Mouse (Mus musculus): Measurements from ENCODE around the gene Mxd4.
A peak's percentile ranks its signal among the peaks of the same experiment; 100 is the strongest.

The Mxd4 gene

DNA sequence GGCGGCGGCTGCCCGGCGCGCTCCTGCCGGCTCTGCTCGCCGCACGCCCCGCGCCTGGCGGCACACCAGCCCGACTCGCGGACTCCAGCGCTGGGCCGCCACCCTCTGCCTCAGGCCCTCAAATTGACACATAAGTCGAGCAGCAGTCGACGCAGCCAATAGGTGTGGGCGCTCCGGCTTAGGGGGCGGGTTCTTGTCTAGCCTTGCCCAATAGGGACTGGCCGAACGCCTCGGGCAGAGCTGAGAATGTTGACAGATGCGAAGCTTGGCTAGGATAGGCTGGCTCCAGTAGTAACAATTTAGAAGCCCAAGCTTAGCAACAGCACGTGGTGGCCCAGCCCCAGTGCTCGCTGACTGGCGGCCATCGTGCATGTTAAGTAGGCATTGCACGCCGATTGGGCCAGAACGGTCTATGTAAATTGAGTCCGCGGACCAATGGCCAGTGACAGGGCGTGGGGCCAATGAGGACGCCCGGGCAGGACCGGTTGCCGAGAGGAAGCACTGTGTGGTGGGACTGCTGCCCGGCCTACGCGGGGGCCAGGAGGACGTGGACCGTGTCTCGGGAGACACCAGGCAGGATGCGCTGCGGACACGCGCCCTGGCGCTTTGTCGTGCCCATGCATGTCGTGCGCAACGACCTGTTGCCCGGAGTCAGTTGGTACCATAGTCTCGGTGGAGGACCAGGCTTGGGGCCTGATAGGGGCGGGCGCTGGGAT, at the start of gene Mxd4:
Gene Mxd4 (minus strand): TSS at position 120 of the 716 bp plus-strand sequence.
- DNase-seq (ENCODE audit: low spot score) = peak; percentile 98

DNA sequence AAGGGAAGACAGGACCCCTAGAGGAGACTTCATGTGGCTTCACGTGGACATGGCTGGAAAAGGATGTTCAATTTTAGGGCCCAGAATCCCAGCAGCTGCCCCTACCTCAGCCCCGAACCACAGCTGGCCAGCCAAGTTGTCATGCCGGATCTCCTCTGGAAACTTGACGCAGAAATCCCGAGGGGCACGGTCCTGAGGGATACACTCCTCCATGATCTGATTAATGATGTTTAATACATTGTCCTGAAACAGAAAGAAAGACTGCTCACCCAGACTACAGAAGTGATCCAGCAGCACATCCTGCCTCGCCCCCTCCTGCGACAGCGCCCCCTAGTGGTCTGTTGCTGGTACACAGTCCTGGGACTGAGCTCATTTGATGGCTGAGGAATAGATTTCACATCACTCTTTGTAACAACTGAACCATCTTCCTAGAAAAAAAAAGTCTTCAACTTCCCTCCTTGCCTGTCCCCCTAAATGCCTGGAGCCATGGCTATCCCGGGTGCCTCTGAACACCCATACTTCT, 48.4 kb upstream of the Mxd4 start:
- DNase-seq (ENCODE audit: low spot score) = peak; percentile 69

DNA sequence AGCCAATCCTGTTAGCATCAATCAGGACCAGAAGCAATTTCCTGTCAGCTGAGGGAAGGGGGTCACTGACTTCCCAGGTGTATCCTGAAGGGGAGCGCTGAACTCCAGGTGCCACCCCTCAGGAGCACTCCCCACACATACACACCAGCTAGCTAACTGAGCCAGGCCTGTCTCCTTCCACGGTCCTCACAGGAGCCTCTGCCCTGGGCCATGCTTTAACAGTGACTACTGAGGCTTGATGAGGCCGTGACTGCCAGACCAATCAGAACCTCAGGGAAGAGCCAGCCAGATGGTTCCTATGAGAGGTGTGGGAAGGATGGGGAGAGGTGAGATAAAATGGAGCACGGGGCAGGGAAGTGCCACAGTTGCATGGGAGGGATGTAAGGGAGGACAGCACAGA, 47.5 kb upstream of the Mxd4 start:
- DNase-seq (ENCODE audit: low spot score) = no peak

DNA sequence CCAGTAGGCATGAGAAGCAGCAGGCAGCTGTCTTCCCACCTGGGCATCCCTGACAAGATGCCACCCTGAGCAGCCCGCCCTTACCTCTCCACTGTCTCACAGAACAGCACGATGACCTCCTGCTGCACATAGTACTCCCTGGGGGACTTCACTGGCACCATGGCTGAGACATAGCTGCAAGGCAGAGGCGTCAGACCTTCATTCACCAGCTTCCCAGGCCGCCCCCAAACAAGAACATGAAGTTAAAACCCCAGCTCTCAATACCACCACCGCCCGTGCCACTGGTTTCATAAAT, 45.6 kb upstream of the Mxd4 start:
- DNase-seq (ENCODE audit: low spot score) = no peak

DNA sequence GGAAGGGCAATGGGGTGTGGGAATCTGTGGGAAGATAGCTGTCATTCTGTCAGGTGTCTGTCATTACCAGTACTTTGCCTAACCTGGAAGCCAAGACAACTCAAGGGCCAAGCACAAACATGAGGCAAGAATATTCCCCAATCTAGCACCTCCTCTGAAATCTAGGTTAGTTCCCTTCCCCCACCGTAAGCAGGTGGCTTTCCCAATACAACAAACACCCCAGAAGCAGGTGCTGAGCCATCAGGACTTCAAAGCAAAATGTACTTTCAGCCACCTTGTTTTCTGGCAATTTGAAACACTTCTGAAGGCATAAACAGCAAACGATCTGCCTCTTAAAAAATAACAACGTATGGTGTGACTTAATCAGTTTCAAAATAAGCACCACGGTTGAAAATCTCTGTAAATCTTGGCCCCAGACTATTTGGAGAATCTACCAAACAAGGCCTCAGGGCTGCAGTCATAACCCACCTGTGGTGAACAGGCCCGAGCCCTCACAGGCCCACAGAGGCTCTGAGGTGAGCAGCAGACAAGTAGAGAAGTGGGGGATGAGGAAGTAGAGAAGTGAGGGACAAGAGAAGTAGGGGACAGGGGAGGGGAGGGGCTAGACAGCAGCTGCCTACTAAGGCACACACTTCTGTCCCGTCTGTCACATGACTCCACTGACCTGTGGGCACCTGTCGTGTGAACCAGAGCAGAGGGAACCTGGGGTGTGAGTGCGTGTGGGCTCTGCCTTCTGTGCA, 45.1 kb upstream of the Mxd4 start:
- no peak for DNase-seq (ENCODE audit: low spot score)

DNA sequence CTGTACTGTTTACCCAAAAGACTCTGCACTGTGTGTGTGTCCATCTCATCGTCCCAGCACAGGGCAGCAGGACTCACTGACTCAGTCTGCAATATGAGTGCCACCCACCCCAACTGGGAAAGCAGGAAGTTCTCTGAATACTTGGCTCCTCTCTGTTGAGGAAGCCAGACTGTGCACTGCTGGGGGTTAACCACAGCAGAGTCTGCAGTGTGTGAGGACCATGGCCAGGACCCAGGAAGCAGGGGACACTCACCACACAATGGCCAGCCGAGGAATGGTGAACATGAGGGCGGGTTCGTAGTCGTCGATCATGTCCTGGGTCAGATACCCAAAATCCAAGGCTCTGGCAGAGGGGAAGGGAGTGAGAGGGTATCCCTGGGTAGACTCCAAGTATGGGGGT, 44.4 kb upstream of the Mxd4 start:
- no peak for DNase-seq (ENCODE audit: low spot score)

DNA sequence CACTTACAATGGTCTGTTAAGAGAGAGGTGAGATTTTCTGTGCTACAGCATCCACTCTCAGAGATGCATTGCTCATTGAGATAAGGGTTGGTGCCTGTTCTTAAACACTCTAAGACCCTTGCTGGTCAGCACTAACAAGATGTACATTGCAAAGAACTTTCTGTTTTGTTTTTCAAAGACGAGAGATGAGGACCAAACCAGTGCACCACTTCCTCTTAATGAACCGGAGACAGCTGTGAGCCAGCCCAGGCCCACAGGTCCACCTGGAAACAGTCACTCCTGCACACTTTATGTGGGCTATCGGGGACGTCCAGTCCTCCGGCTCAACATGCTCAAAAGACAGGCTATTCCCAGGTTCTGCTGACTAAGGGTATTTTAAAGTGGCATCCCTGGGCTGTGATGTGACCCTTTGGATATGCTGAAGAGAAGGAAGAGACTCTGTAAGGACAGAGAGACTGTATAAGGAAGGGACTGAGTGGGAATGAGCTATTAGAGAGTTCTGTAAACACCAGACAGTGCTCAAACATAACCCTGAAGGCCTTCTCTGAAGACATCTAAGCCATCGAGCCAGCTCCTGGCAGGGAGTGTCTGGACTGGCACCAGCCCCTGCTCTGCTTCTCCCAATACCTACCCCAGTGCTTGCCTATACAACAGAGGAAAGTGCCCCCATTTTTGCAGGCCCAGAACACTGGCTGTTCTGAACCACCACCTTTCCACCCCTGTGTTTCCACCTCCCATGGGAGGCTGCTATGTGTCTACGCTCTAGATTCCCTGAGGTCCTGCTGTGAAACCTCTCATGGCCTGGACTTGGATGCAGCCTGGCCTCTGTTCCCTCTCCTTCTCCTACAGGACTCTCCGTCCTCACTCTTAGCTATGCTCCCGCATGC, 43.3 kb upstream of the Mxd4 start:
- no peak for DNase-seq (ENCODE audit: low spot score)

DNA sequence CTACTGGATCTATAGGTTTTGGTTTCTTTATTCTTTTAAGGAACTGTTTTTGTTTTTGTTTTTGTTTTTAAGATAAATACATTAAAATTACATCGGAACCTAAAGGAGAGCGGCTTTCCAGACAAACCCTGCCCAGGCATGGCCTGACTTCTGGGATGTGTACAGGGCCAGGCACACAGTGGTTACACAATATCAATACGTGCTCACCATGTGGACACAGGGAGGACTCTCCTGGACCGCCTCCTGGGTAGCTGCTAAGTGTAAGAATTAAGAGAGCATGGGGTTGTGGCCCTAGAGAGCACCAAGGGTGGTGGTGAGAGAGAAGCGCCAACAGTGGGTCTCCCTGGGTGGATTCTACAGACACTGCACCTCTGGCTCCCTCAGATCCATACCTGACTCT, 42.0 kb upstream of the Mxd4 start:
- no peak for DNase-seq (ENCODE audit: low spot score)

DNA sequence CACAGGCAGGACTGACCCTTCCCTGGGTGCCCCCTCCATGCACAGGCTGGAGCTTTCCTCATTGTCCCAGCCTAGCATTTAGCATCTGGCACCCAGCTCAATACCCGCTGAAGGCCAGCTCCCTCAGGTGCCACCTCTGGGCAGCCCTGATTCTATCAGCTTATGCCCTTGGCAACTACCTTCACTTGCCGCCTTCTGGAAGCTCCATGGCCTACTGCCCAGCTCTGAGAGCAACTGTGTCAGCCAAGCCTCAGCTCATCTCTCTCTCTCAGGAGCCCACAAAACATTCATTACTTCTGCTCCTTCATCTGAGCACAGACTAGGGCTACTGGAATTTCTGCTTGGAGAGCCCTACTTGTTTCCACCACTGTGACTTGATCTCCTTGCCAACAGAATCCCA, 38.0 kb upstream of the Mxd4 start:
- no peak for DNase-seq (ENCODE audit: low spot score)

DNA sequence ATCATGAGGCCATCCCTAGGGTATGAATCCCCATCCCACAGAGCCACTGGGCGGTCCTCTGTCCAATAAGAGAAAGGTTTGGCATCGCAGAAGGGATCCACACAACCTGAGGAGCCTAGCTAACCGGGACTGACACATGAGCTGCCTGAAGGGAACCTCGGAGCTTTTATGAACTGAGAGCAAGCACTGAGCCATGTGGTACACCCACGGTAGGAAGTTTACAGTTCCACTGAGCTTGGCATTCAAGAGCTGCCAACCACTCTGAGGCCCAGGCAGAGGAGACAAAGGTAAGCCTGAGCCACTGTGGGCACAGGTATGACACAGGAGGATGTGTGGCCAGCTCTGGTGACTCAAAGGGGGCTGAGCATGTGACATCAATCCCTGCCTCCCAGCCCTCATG, 37.0 kb upstream of the Mxd4 start:
- peak; percentile 59 for DNase-seq (ENCODE audit: low spot score)

DNA sequence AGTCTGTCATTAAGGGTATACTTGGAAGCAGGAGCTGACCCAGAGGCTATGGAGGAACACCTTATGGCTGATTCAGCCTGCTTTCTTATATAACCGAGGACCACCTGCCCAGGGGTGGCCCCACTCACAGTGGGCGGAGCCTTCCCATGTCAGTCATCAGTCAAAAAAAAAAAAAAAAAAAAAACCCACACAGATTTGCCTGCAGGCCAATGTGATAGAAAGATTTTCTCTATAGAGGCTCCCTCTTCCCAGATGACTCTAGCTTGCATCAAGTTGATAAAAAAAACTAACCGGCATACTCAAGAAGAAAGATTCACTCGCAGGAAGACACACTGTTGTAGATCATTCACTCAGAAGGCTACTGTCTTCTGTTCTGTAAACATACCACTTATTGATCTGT, 32.5 kb upstream of the Mxd4 start:
- no peak for DNase-seq (ENCODE audit: low spot score)

DNA sequence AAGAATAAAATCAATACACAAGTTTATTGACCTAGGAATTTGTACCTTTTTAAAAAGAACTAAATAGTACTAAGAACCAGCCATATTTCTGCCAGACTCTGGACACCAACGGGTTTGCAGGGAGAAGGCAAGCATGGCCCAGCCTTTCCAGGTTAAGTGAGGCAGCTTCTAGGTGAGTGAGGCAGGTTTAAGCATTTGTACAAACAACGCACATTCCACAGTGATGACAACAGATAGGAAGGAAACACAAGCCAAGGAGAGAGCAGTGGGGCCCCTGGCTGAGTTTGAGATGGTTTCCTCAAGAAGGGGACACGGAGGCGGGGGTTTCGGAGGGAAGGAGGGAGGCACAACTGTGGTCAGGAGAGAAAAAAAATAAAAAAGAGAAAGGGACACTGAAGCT, 31.2 kb upstream of the Mxd4 start:
- no peak for DNase-seq (ENCODE audit: low spot score)

DNA sequence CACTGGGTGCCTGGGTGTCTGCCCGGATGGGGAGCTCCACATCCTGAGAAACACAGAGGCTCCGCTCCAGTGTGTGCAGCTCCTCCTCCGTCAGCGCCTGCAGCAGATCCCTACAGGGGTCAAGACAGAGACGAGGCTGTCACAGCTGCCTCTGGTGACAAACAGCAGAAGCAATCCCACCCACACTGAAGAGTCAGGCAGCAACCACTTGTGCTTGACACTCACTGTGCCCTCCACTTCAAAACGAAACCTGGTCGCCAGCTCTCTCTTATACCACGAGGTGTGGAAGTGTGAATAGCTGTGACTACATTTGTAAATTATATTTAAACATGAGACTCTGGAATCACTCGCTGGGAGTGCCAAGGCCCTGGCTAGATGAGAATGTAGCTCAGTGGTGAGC, 30.2 kb upstream of the Mxd4 start:
- DNase-seq (ENCODE audit: low spot score) = no peak

DNA sequence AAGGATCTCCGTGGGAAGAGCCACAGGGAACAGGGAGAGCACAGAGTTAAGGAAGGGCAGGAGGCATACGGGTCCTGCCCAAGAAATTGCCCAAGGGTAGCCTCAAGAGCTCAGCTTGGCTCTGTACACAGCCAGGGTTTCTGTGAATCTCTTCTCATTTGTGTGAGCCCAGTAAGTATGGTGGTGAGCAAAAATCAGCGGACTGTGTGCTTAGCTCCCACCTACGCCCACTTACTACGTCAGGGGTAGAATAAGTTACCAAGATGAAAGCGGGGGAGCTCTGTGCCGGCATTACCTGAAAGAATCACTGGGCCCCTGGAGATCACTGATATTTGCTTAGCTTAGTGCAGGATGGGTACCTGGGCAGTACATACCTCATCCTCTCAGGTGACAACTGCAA, 28.5 kb upstream of the Mxd4 start:
- no peak for DNase-seq (ENCODE audit: low spot score)

DNA sequence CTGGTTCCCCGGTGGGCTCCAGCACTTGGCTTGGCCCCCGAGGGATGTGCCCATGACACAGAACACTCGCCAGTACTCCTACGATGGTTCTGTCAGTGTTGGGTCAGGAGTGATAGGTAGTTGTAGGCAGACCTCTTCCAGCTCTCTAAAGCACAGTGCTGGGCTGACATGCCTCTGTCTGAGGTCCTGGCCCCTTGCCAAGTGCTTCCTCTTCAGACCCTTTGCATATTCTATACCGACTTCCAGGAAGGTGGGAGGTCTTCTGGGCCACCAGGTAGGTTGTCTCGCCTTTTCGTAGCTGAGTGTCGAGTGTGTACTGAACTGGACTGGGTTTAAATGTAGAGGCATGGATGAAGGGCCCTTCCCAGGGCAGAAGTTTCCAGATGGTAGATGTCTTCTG, 26.1 kb upstream of the Mxd4 start:
- no peak for DNase-seq (ENCODE audit: low spot score)

DNA sequence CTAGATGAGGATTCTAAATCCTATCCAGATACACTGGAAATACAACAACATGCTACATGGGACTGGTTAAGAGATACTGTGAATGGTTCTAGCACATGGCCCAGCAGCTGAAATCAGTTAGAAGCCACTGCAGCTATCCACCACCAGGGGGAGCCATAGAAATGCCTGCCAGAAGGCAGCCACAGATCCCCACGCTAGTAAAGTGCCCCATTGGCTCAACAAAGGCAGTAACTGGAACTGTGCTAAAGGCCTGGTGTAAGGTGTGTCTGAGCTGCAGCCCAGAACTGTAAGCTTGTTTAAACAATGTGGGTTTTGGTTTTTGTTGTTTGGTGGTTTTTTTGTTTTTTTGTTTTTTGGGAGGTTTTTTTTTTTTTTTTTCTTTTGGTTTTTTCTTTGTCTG, 22.8 kb upstream of the Mxd4 start:
- peak; percentile 83 for DNase-seq (ENCODE audit: low spot score)

DNA sequence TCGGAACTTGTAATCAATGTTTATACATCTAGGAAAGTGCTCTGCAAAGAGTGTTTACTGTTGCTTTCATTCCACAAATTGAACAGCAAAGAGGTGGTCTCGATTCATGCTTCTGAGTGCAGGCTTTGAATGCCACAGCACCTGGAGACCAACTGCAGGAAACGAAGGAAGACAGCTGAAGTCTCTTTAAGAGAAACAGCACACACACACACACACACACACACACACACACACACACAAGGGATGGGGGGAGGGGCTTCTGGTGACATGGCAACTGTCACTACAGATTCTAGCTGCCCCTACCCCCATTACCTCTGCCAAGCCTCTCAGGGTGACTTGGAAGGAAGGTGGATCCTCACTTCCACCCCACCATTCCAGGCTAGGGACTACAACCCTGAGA, 20.0 kb upstream of the Mxd4 start:
- DNase-seq (ENCODE audit: low spot score) = no peak

DNA sequence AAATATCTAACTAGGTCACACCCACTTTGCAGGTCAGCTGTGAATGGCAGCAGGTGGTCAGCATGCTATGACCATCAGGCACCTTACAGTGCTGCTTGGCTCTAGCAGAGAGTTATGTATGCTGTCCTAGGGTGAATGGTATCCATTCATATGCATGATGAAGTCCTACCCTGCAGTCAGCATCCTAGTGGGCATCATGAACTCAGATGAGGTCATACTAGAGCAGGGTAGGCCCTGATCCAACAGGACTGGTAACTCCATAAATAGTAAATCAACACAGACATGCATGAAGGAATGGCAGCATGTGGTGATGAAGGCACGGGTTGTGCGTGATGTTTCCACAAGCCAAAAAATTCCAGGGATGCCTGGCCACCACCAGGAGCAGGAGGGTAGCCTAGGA, 18.3 kb upstream of the Mxd4 start:
- DNase-seq (ENCODE audit: low spot score) = no peak

DNA sequence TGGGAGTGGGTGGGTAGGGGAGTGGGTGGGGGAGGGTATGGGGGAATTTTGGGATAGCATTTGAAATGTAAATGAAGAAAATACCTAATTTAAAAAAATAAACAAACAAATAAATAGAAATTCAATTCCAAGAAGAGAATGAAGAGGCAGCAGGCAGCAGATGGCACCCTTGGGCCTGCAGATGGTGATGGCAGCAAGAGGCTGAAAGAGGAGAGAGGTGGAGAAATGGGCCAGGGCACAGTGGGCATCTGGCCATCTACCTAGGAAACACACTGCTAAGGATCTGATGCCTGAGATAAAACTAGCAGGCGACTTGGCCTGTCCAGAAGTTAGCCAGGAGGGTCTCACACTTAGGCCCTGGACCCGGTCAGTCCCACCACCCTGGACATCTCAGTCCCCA, 17.4 kb upstream of the Mxd4 start:
- no peak for DNase-seq (ENCODE audit: low spot score)

DNA sequence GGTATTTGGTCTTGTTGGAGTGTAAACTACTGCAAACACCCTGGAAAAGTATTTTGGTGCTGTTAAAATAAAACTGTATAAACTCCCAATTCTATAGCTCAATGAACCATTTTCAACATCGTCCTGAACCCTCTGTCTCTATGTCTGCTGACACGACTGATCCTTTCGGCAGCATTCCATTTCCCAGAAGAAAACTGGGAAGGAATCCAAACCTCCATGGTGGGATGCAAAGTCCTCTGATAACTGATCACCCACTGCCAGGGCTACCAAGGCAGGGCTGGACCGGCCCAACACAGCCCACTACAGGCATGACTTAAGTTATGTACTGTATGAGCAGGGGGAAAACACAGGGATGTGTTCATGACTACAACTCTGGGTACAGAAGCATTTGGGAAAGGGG, 14.5 kb upstream of the Mxd4 start:
- DNase-seq (ENCODE audit: low spot score) = no peak

DNA sequence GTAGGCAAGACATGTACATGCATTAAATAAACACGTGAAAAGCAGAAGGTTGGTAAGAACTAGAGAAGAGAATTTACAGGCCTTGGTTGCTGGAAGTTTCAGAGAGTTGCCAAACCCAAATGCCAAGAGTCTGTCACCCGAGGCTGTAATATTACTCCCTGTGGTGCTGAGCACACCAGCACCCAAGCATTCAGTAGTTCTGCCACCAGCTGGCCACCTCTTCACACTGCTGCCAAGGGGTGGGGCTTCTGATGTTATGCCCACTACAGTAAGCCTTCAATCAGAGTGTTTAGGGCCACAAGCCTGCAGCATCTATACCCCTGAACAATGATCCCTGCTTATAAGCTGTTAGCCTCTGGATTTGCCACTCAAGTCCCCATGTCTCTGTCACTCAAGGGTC, 13.9 kb upstream of the Mxd4 start:
- DNase-seq (ENCODE audit: low spot score) = peak; percentile 39

DNA sequence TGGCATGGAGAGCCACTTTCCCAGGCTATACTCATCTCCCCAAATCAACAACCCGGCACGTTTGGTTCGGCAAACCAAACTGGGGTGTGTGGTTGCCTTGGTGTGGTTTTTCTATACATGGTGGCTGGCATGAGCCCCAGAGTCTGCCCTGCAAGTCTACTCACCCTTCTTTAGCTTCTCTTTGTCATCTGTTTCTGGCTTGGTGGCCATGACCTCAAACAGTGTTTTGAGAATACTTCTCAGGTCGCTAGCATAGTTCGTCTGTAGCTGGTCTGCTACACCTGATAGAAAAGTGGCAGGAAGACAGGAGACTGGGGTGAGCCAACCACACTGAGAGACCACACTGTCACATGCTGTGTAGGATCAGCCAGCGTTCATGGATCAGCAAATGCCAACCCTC, 11.1 kb upstream of the Mxd4 start:
- peak; percentile 71 for DNase-seq (ENCODE audit: low spot score)

DNA sequence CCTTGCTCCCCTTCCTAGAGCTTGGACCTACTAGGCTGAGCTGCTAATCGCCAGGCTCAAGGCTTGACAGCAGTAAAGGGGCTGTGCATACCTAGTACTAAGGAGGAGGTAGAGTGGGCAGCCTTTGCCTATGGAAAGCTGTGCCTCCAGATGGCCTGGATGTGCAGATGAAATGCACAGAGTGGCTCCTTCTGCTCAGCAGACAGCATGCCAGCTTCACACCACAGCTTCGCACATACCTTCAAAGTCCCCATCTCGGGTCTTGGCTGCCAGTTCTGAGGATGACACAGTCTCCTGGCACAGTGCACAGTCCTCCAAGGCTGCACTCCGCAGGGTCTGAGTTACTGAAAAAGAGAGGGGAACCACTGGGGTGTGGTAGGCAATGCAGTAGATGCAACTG, 9.7 kb upstream of the Mxd4 start:
- no peak for DNase-seq (ENCODE audit: low spot score)
